Mouse (Mus musculus): ENCODE measurements around the gene Nim1k.
A peak's percentile ranks its signal among the peaks of the same experiment; 100 is the strongest.

Nim1k gene

DNA sequence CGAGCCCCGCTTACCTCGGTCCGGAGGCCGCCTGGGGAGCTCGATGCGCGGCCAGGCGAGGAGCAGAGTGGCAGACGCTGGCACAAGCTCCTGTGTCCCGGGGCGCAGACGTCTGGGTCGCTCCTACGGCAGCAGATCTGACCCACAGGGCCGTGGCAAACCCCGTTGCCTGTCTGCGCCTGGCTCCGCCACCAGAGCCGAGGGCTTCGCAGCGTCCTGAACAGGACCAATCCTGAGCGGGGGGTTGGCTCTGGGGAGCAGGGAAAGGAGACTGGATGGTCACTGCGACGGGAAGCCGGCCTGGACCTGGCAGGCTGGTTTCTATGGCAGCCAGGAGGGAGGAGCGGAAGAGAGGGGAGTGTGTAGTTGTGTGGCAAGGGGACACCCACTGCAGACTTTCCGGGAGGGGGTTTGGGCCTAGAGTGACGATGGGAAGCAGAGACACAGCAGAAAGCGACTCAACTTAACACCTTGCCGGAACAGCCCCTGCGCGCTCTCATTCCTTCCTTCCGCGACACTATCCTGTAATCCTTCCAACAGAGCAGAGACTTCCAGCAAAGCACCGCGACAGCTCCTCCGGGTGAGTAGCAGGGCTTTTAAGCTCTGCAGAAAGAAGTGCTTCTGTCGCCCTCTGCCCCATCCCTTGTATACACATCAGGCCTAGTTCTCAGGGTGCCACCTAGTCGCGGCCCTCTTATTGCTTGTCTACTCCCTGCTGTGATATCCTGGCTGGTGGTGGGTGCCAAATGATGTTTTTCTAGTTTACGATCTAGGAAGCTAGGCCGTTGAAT lies at the start of gene Nim1k:
Gene Nim1k (minus strand): TSS at position 202 of the 791 bp plus-strand sequence.
- DNase-seq, result peak; percentile 86

DNA sequence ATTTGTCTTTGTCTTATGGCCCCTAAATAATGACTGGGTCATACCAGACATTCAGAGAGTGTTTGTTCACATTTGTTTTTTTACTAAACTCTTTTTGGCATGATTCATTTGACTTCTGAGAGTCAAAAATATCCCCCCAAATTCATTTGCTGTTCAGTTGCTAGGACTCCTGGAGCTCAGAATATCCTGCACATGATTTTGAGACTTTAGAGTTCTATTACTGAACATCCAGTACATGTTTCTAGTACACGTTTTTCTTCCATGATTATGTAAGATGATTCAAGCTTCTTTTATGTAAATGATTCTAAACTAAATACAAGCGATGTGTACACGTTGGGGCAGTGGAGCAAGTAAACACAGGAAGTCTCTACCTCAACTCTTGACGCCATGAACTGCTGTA lies 42.0 kb upstream of the Nim1k start:
- DNase-seq, result no peak

GRCm38 (mm10) chr13:119792791-119793404 lies 37.2 kb upstream of the Nim1k start:
- DNase-seq, result no peak

GRCm38 (mm10) chr13:119791580-119792135 lies 36.0 kb upstream of the Nim1k start:
- peak; percentile 19 for DNase-seq

DNA sequence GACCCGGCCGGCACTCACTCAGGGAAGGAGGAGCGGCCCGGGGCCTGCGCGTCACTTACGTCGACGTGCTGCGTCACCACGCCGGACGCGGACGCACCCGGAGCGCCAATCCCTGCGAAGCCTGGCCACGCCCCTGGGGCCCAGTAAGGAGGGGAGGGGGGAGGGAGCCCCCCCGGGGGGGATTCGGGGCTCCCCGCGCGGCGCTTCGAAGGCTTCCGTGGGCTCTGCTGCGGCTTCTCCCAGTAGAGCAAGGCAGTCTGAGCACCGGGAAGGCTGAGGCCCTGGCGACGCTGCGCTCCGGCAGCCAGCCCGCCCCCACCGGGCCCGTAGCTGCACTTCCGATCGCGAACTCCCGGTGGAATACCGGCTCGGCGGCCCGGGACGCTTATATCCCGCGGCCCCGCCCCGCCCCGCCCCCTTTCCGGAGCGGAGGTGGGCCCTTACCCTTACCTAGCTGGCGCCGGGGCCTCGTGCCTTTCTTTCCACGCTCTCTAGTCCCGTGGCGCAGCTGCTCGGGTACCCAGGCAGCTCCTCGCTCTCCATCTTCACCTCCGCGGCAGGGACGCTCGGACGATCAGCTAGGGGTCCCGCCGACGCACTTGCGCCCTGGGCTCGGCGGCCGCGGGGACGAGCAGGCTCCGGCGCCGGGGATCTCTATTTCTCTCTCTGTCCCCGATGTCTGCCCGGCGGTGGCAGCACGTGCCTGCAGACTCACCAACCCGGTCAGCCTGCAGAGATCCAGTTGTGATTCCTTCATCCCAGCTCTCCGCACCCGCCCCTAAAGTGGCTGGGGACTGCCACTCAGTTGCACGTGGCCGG lies 35.3 kb upstream of the Nim1k start, which contains the start of gene Zfp131:
Gene Zfp131 (minus strand): TSS at position 129 of the 819 bp plus-strand sequence.
- DNase-seq, result peak; percentile 98

GRCm38 (mm10) chr13:119789851-119790717 lies 34.4 kb upstream of the Nim1k start:
- DNase-seq, result peak; percentile 82

- DNase-seq, result no peak
Observed at GRCm38 (mm10) chr13:119783581-119783980, 27.9 kb upstream of the Nim1k start.

GRCm38 (mm10) chr13:119768541-119768940 lies 12.9 kb upstream of the Nim1k start:
- no peak for DNase-seq

DNA sequence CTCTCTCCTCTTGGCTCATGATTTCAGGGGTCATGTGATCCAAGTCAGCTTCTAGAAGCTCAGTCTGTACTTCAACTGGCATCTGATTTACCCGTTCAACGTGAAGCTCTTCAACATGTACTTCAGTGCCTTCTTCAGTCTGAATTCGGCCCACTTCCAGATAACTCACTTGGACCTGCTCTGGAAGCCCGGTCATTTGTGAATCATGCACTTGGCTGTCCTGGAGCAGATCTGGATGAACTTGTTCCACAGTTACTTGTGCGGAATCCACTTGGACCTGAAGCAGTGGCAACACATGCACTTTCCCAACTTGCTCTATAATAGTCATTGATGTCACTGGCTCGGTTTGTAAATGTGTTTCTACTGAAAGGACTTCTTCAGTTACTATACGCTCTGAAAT lies 10.8 kb upstream of the Nim1k start:
- no peak for DNase-seq

GRCm38 (mm10) chr13:119756831-119757230 lies 1.1 kb upstream of the Nim1k start:
- peak; percentile 34 for DNase-seq

DNA sequence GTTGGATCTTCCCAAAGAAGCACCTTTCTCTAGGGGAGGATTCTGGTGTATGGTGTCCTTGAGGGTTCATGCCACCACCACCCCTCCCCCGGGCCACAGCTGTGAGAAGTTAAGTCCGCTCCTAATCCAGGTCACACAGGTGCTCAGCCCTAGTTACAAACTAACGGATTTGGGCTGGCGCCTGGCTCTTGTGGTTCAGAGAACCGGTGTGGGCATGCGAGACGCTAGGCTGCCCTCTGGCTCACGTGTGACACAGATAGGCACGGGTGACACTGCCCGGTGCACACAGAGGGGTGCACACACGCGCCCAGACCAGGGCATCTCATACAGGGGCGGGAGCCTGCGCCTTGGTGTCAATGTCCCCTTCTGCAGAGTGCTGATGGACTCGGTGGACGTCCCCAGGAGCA lies 538 bp downstream of the Nim1k start:
- peak; percentile 21 for DNase-seq

DNA sequence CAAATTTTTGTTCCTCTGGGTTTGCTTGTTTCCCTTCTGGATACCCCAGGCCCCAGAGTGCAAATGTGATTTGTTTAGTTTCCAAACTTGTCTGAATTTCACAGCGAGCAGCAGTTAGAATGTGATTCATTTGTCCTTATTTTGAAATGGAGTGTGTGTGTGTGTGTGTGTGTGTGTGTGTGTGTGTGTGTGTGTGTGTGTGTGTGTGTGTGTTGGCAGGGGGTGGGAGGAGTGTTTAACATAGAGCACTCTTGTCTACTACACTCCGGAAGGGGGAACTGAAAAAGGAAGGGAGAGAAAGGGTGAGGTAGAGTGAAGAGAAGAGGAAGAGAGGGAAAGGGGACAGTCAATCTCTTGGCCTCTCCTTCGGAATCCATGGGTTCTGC lies 1.1 kb downstream of the Nim1k start:
- DNase-seq, result no peak

- no peak for DNase-seq
Observed at GRCm38 (mm10) chr13:119753859-119754634, 1.6 kb downstream of the Nim1k start.

DNA sequence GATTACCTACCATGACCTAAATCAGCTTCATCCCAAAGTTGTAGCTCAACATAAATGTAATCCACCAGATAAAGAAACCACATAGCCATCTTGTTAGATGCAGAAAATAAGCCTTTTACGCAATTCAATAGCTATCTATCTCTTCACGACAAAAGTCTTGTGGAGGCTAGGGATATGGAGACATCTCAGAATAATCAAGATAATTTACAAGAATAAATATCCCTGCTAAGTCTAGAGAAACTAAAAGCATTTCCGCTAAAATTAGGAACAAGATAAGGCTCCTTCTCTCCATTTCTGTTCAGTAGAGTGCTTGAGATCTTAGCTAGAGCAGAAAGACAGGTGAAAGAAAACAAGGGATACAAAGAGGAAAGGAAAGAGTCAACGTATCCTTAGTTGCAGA lies 8.8 kb downstream of the Nim1k start:
- DNase-seq, result no peak

DNA sequence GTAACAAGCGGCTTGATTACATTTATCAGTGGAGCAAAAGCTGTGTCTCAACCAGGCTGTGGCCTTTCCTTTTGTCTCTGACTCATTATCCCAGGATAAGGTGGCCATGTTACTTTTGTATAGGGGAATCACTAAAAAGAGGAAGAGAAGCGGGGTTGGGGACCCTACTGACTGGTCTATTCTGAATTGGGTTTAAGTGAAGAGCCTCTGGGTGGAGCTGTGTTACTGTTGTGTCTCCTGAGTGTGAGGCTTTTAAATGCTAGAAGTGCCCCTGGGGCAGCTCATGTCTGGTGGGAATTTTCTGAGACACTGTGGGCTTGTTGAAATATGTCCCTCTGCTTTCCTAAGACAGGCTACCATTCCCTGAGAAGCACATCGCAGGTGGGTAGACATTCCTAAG lies 12.2 kb downstream of the Nim1k start:
- DNase-seq, result no peak

GRCm38 (mm10) chr13:119742711-119743415 lies 12.8 kb downstream of the Nim1k start:
- no peak for DNase-seq

- no peak for DNase-seq
Observed at GRCm38 (mm10) chr13:119741390-119742237, 14.1 kb downstream of the Nim1k start.

GRCm38 (mm10) chr13:119731448-119731847 lies 24.2 kb downstream of the Nim1k start:
- DNase-seq, result no peak

DNA sequence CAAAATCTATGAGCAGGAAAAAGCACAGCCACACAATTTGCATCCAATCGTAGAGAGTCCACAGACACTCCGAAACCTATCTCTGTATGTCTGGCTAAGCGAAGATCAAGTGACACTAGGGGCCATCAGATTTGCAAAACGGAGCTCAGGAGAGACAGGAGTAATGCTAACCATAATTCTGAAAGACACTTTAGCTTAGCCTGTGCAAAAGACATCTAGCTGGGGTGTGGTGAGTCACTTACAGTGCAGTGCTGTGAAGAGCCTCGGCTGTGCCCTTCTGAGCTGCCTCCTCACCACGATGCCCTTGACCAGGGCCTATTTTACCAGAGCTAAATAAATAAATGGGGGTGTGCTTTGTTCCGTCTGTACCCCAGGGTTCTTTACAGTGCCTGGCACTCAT lies 26.3 kb downstream of the Nim1k start:
- no peak for DNase-seq

All from kidney, postnatal 10 days (tissue).